Mouse (Mus musculus): ENCODE data around the gene Eif4ebp2.

- no peak for TF ChIP-seq CTCF (IDR thresholded peaks at IDR 0.05; ENCODE audit: extremely low read depth, insufficient read depth, insufficient read length, insufficient replicate concordance)
- TF ChIP-seq POLR2A (IDR thresholded peaks at IDR 0.05; ENCODE audit: low read depth, low read length) = no peak
Measured at GRCm38 (mm10) chr10:61420011-61420410, 32.5 kb downstream of the Eif4ebp2 start.

Data from spleen, adult 2 months (tissue).